Mouse (Mus musculus) stomach, adult 2 months (tissue): ENCODE results near the gene Ncs1. TPM values are rescaled to one million over a fixed set of nuclear protein-coding genes. Genes with fewer than 3 reads are reported as not detected.

Experiments
- polyA plus RNA-seq: library from polyadenylated mRNA; depleted of rRNA; stranded (reverse); fragments of >200 nt; gene quantifications from 2 replicates; pipeline ENCODE4 v1.2.3, GENCODE M21; 2012; rRNA removed

Ncs1 gene
- 2.2 and 2.5 TPM in 2 replicates for polyA plus RNA-seq

GRCm38 (mm10) chr2:31245491-31246141 lies at the start of gene Ncs1:
Gene Ncs1 (plus strand): TSS chr2:31245823.

GRCm38 (mm10) chr2:31314007-31314465 lies 68.4 kb downstream of the Ncs1 start, which contains the start of gene Hmcn2:
Gene Hmcn2 (plus strand): TSS chr2:31314415.

Other genes starting within 250 kb of the Ncs1 start
- gene Fnbp1, start 103.8 kb upstream of the Ncs1 start, polyA plus RNA-seq = 29.4 and 30.3 TPM in 2 replicates
- gene Gpr107, start 93.5 kb upstream of the Ncs1 start, polyA plus RNA-seq = 8.7 and 9.8 TPM in 2 replicates
- 74.5 and 94.2 TPM in 2 replicates for gene Hmcn2, start 68.6 kb downstream of the Ncs1 start, polyA plus RNA-seq
- 6.9 and 7.0 TPM in 2 replicates for gene Ass1, start 224.4 kb downstream of the Ncs1 start, polyA plus RNA-seq